ENCODE assay signal across 15 mouse cellular contexts in the genomic region with DNA sequence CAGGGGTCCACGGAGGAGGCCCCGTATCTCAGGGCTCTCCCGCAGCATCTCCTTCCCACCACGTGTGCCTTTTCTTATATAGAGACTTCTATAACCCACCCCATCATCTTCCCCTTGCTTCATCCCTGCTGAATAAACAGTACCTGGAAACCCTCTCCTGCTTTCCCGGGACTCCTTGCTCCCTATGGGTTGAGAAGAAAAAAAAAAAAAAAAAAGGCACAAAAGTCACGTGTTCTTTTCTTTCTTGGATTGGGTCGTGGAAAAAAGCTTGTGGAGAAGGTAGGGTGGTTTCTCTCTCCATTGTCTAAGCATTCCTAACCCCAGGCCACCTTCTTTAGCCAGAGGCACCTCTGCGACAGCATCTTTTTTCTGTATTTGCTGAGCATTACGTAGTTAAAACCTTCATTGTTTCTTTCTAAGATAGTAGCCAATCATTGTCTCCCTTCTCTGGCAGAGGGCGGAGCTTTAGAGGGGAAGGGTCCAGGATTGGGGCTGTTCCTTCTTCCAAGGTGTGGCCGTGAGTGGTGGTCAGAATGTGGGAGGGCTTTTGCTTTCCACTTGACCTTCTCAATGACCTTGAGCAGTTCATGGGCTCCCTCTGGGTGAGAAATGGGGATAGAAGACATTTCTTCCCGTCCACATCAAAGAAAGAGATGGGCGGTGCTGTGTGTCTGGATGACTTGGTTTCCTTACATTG.
"Had no signal": no experiment of that assay in that cellular context is flagged by ENCODE, and none has a peak within 500 bp of the region (broad histone marks: within the 10 kb centered on the region; RNA-seq: fewer than 3 reads in every experiment).

No protein-coding gene starts in this region.

- H3K9ac ChIP-seq: lung, embryonic 15.5 days; midbrain, embryonic 13.5 days; midbrain, embryonic 15.5 days; neural tube, embryonic 12.5 days; stomach, embryonic 15.5 days had no signal

- H3K36me3 ChIP-seq: lung, embryonic 15.5 days; midbrain, embryonic 13.5 days; midbrain, embryonic 15.5 days; neural tube, embryonic 12.5 days; stomach, embryonic 15.5 days had no signal

- DNase-seq: lung, adult 18-20 months; lung, postnatal 14 days; lung, postnatal 36 days; right cerebral cortex, postnatal 14 days; thymus, adult 2 months; thymus, postnatal 25 days; thymus, postnatal 4 days had no signal

- H3K9me3 ChIP-seq: lung, embryonic 15.5 days; midbrain, embryonic 13.5 days; midbrain, embryonic 15.5 days; neural tube, embryonic 12.5 days; stomach, embryonic 15.5 days had no signal

- H3K27me3 ChIP-seq: lung, embryonic 15.5 days; megakaryocyte, embryonic 14.5 days; midbrain, embryonic 13.5 days; midbrain, embryonic 15.5 days; neural tube, embryonic 12.5 days; stomach, embryonic 15.5 days had no signal

- H3K27ac ChIP-seq: lung, embryonic 15.5 days; macrophage; midbrain, embryonic 13.5 days; midbrain, embryonic 15.5 days; neural tube, embryonic 12.5 days; stomach, embryonic 15.5 days; stomach, postnatal 0 days had no signal

- H3K4me1 ChIP-seq: lung, embryonic 15.5 days; megakaryocyte, embryonic 14.5 days; midbrain, embryonic 13.5 days; midbrain, embryonic 15.5 days; neural tube, embryonic 12.5 days; stomach, embryonic 15.5 days had no signal

- H3K4me3 ChIP-seq: lung, embryonic 15.5 days; megakaryocyte, embryonic 14.5 days; midbrain, embryonic 13.5 days; midbrain, embryonic 15.5 days; neural tube, embryonic 12.5 days; stomach, embryonic 15.5 days had no signal
